Mouse (Mus musculus) thymus, adult 2 months (tissue): ENCODE measurements around the gene Entpd3.

Experiments used
- CTCF ChIP-seq: fragments of 200-500 bp; IDR thresholded peaks from 2 replicates; pipeline ENCODE4 v1.5.1; 2012; ENCODE audit warnings: mild to moderate bottlenecking, control low read depth, low read length, moderate library complexity, borderline replicate concordance; ENCODE audit not compliant: control insufficient read depth, poor library complexity, insufficient read depth; ENCODE audit errors: extremely low read depth
- POLR2A ChIP-seq: fragments of 200-500 bp; IDR thresholded peaks from 2 replicates; pipeline ENCODE4 v1.6.1; 2012; ENCODE audit warnings: mild to moderate bottlenecking, low read length, control low read depth, moderate library complexity; ENCODE audit not compliant: control insufficient read depth, poor library complexity, insufficient read depth; ENCODE audit errors: extremely low read depth

DNA sequence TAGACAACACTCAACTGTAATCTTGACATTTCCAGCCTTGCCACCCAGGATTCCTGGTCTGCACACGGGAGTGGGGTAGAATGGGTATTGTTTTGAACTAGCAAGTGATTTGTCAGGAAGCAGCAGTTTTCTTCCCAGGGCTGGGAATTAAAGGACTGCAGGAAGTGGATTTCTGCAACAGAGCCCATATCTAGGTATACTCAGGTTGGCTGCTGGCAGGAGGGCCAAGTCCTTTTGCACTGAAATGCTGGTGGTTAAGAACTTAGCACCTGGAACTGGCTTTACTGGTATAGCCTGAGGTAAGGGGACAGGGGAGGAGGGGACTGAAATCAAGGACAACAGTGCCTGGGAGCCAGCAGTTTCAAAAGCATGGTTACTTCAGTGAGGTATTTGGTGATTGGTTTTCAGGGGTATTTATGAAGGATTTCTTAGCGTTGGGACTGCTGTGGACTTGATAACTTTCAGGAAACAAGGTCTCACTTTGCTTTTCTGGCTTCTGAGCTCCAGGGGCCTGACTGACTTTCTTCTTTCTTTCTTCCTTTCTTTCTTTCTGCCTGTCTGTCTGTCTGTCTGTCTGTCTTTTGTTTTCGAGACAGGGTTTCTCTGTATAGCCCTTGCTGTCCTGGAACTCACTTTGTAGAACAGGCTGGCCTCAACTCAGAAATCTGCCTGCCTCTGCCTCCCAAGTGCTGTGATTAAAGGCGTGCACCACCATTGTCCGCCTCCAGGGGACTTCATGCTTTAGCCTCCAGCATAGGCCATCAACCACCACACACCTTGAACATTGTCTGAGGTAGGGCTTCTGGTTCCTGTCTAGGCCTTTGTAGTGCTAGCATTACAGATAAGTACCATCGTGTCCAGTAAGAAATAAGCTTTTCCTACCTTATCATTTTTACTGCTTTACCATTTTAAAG lies 36.4 kb downstream of the Entpd3 start:
- no peak for TF ChIP-seq CTCF
- TF ChIP-seq POLR2A = no peak
